Mouse (Mus musculus) common myeloid progenitor, adult 5-6 weeks (primary cell): ENCODE results near the gene Pdzd2. TPM values are rescaled to one million over a fixed set of nuclear protein-coding genes. Genes with fewer than 3 reads are reported as not detected.
A peak's percentile ranks its signal among the peaks of the same experiment; 100 is the strongest.

ENCODE experiments used
- ATAC-seq: replicated peaks from 2 replicates; pipeline ENCODE4 v1.8.0; 2016; ENCODE audit warnings: low read depth, mild to moderate bottlenecking, moderate TSS enrichment, inconsistent platforms; ENCODE audit not compliant: poor library complexity, severe bottlenecking
- total RNA-seq: library from RNA; stranded (forward); fragments of 200-1000, 187-1606 nt; gene quantifications from 2 replicates; pipeline ENCODE4 v1.2.3, GENCODE M21; 2017

Pdzd2 gene
- total RNA-seq, 1 experiment from 2014 or later: 0.82 TPM

DNA sequence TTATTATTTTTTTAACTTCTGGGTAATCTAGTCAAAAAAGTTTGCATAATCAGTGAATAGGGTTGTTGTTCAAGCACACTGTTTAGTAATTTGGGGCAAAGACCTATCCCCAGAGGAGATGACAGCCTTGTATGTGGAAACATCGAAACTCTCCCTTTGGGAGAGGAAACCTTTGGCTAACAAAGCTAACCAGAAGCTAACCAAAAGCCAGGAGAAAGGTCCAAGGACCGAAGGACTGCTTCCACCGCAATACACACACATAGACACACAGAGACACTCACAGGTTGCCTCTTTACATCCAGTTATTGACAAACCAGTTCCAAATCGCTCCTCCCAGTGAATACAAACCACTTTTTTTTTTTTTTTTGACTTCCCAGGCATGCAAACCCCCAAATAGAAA lies 191.0 kb downstream of the Pdzd2 start:
- no peak for ATAC-seq

DNA sequence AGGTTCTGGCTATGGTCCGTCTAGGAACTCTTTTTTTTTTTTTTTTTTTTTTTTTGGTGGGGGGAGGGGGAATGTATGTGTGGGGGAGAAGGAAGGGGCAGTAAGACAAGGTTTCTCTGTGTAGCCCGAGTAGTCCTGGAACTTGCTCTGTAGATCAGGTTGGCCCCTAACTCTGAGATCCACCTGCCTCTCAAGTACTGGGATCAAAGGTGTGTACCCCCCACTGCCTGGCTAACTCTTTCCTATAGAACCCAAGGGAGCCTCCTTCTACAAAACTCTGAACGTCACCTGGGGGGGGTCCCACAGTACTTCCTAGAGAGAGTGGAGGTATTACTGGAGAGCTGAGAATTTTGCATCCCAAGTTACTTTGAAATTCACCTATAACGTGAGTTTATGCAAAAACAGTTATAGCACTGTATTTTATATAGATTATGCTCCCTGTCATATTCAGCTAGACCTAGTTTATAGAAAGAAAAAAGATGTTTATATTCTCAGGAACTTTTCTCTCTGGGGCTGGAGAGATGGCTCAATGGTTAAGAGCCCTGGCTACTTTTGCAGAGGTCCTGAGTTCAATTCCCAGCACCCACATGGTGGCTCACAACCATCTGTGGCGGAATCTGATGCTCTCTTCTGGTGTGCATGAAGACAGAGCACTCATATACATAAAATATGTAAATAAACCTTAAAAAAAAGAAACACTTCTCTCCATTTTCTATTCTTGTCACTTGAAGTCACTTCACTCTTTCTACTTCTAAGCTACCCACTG lies 191.9 kb downstream of the Pdzd2 start:
- ATAC-seq: no peak

DNA sequence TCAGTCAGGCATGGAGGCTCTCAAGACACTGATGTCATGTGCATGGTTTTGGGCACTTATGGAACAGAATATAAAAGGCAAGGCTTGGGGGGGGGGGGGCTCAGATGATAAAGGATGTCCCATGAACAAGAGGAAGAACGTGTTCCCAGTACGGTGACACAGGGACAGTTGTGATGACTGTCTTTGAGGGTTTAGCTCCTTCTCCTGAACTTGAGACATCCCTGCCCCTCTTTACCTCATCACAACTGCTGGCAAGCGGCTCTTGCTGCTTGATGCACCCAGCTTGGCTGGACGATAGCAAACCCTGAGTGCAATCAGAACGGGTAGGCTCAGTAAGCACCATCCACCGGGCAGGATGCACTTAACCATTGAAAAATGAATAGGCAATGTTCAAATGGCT lies 192.9 kb downstream of the Pdzd2 start:
- no peak for ATAC-seq

DNA sequence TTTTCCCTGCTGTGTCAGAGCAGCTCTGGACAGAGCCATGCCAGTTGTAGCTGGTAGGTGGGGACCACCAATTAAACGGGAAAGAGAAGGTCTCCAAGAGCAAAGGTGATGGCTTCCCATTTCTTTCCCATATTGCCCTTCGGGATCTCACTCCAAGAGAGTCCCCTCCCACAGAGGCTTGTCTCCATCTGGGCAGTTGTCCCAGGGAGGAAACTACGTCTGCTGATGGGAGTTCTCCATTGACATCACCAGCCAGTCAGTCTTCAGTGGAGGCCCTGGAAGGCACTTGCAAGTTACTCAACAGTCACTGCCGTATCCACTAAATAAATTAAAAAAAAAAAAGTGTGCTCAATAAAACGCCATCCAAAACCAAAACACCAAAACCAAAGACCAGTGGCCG lies 194.1 kb downstream of the Pdzd2 start:
- no peak for ATAC-seq

DNA sequence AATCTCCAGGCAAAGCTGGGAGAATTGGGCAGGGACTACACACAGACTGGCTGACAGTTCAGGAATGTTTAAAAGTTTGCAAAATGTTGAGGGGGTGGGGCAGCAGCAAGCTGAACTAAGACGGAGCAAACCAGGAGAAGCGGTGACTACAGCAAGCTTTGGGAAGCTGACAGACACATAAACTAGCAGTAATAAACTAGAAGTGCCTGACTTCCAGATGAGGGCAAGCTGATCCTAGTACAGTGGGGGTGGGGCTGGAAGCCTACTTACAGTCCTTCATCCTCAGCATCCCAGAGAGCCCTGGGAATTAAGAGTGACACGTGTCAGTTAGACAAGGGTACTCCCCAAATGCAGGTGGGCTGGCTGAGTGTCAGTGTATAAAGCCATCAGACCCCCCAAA lies 194.5 kb downstream of the Pdzd2 start:
- ATAC-seq: no peak

DNA sequence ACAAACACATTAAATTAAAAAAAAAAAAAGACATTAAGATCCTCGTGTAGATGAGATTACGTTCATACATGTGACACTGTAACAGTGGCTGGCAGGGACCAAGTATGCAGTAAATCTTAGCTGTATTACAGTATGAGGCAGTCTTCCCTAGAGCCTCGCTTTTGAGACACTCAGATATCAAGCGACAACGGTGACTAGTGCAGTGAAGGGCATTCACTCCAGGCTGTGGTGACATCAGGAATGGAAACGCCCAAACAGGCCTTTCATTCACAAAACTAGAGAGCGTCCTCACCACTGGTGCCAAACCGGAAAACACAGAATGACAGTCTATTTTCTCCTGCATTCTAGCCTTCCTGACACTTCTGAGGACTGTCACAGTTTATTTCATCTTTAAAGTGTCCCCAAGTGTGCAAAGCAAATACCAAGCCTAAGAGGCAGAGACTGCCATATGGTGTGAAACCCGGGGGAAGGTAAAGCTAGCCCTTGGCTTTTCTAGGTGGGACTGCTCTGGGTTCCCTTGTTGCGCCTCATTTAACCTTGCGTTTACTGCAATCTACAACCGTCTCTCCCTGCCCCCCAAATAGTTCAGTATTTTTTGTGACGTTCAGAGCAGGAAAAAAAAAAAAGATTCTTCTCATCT lies 195.9 kb downstream of the Pdzd2 start:
- no peak for ATAC-seq

DNA sequence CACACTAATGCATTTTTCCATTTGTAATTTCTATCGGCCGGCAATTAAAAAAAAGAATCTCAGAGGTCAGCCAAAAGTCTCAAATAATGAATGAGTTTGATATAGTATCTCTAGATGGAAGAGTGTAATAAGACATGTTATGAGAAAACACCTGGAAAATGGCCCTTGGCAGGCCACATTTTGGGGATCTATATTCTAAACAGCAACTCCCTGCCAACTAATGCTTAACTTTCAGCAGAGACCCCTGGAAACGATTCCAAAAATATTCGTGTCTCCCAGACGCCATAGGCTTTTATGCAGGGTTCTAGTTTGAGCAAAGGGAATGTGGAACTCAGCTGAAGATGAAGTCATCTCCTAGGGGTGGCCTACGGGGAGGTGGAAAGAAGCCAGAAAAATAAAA lies 197.4 kb downstream of the Pdzd2 start:
- no peak for ATAC-seq

DNA sequence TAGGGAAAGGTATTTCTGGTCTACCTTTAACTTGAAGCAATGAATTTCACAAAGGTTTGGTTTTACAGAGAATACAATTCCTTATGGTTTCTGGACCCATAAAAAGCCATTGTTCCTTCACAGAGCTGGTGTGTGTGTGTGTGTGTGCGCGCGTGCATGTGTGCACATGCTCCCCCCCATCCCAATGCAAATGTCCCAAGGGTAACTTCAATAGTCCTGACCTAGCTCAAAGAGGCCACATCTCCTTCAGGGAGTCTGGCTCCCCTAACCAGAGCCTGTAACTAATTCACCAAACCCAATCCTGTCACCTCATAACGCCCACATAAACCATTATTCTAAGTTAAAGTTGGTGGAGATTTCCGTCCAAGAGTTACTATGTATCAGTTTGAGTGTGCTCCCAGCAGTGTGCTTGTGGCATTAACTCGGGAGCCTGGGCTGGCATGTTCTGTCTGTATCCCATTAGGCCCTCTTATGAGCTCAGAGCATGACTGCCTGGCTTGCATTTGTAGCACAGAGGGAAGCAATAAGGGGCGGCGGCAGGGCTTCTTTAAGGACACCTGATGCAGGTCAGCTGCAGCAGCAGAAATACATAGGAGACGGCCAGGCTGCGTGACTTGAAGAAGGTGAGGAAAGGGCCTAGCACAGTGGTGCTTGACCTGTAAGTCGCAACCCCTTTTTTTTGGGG lies 200.0 kb downstream of the Pdzd2 start:
- ATAC-seq: no peak

DNA sequence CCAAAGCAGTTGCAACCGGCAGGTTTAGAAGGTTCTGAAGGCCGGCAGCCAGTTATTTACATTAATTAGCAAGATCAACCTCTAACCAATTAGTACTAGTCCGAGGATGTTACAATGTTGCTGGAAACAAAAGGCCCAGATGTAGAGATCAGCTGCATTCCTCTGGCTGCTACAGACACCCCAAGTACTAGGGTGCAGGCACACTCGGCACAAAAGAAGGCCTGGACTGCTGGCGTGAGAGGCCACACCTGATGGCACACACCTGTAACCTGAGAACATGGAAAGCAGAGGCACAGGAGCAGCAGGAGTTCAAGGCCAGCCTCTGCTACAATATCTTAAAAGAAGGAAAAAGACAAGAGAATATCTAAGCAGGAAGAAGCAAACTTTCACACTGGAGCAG lies 206.5 kb downstream of the Pdzd2 start:
- no peak for ATAC-seq

DNA sequence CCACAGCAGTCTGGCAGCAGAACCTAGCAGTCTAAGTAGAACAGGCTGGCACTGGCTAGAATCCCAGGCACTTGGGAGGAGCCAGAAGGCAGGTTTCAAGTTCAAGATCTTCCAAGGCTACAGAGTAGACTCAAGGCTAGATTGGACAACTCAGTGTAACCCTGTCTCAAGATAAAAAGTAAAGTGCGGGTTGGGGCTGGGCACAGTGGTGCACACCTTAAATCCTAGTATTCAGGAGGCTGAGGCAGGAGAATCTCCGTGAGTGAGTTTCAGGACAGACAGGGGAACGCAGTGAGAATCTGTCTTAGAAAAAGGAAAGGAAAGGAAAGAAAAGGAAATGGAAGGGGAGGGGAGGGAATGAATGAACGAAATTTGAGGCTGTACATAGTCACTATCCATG lies 207.2 kb downstream of the Pdzd2 start:
- ATAC-seq: no peak

DNA sequence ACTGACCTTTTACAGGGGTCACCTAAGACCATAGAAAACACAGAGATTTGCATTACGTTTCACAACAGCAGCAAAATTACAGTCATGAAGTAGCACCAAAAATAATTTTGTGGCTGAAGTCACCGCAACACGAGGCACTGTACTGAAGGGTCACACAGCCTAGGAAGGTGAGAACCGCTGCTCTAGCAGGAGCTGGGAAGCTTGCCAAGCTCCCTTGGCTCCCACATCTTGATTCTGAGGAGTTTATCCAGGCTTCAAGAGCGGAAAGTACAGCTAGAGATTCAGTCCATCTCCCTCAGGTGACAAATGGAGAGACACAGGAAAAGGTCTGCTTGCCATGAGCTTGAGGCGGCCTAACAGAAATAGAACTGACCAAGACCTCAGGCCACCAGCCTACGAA lies 216.9 kb downstream of the Pdzd2 start:
- ATAC-seq: no peak

DNA sequence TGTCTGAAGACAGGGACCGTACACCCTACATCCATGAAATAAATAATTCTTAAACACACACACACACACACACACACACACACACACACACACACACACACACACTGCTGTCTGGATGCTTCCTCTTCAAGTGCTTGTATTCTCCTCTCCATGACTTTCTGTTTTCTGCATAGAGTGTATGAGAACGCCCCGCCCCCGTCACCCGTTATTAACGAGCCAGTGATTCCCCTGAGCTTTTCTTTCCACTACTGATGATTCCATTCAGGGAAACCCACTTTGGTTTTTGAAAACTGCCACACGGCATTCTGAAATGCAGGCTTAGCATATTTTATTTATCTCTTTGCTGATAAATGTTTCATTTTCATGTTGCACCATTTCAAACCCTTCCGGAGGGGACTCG lies 219.4 kb downstream of the Pdzd2 start:
- ATAC-seq: 0 out of 2 replicates have a peak, but pooled peaks have one; percentile 36

DNA sequence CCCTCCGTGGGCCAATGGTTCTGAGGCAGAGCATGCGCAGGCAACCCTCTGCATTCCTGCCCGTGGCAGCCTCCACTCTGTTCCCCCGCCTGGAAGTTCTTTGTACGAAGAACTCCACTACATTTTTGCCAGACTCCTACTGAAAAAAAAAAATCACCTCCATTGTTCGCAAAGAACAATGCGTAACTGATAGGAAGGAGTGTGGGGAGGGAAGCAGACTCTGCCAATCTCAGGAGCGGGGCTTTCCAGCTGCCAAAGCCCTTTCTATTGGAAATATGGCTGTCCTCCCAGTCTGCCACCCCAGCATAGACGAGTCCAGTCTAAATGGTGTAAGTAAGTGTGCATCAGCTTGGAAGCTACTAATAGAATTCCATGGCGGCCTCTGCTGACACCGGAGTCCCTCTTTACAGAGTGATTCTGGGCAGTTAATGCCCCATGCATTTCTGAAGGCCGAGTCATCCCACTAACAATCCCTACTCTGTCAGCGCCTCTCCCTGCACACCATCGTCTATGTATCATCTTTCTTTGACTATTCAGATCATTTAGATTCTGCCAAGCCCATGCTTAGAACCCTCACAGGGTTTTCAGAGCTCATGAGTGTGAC lies 221.3 kb downstream of the Pdzd2 start:
- no peak for ATAC-seq

DNA sequence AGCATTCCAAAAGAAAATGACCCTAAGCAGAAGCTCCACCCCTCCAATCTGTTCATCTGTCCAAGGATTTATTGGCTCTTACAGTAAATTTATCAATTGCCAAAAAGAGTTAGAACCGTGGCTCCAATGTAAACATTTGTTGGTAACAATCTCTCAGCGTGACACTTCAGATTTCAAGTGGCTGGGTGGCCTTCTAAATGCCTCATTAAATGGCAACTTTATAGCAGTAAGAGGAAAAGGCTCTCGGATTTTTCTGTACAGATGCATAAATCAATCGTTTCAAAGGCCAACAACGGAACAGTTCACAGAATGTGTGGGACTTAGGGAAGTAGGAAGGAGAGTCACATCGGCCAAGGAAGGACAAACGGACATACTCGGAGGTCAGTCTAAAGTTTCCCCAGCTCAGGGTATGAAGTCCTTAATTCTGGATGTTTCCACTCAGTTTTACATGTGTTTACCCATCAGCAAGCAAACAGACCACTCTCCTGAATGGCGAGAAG lies 222.4 kb downstream of the Pdzd2 start:
- no peak for ATAC-seq

DNA sequence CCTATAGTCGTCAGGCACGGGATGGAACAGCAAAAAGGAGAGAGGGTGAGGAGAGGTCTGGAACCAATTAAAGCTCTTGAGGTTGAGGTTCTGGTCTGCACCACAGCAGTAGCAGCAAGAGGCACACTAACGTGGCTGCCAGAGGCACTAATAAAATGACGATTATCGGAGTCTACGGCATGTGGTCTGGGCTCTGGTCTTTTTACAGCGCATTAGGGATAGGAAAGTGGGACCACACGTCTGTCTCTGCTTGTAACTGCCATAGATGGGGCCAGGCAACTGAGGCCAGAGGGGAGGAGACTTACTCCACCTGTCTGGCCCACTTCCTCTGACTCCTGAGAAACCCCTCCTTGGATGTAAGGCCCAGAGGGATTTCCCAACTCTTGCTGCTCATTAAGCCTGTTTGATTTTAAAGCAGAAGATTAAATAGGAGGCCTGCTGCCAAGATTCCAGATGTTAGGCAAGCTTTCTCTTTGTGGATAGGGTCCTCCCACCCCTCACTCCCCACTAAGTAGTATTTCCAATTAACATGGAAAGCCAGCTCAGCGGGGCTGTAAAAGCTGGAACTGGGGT lies 224.4 kb downstream of the Pdzd2 start:
- ATAC-seq: no peak

DNA sequence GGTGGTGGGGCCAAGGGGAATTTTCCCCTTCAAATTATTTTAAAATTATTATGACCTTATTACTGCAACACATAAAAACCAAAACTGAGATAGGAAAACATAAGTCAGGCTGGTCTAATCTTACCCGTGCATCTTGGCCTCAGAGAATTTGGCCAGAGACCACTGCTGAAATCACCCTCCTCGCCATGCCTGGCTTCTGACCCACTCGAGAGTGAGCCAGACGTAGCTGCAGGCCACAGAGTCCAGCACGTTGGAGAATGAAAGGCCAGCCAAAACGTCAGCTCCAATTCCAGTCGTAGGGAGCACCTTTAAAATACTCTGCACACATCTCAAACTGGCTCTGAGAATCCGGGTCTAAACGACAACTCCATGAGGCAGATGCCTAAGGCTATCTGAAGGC lies 226.2 kb downstream of the Pdzd2 start:
- no peak for ATAC-seq

DNA sequence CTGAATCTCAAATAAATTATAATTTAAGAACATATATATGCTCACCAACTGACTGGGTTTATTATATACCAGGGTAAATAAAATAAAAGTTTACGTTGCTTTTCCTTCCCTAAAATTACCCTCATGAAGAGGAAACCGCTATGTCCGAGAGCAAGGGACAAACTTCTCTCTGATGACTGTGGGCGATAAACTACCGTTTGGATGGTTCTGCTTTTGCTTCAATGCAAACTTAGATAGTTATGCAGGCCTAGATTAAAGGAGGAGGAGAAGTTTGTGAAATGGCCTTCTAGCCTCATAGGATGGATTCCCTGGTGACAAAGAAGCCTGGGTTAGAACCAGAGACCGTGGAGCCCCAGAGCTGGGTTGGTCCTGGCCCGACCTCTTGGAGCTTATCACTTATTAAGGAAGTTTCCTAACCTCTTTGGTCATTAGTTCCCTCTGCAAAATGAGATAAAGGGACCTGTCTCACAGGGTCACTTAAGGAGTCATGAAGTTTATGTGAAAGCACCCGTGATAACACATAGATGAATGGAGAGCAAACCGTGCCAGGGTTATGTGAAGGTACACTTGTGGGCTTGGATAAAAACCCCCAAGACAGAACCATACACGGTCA lies 230.9 kb downstream of the Pdzd2 start:
- peak; percentile 70 for ATAC-seq

DNA sequence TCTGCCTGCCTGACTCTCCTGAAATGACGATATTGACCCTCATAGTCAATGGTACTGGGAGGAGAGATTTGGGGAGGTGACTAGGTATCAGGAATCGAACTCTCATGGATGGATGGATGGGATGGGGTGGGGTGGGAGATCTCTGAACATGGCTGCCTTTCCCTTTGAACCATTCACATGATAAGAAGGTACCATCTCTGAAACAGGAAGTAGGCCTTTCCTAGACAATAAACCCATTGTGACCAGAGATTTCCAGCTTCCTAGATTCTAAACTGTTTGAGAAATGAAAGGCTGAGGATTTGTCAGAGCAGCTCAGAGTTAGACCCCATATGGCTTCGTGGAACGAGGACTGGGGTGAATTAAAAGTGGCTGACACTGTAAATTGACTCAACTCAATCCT lies 232.2 kb downstream of the Pdzd2 start:
- ATAC-seq: no peak

DNA sequence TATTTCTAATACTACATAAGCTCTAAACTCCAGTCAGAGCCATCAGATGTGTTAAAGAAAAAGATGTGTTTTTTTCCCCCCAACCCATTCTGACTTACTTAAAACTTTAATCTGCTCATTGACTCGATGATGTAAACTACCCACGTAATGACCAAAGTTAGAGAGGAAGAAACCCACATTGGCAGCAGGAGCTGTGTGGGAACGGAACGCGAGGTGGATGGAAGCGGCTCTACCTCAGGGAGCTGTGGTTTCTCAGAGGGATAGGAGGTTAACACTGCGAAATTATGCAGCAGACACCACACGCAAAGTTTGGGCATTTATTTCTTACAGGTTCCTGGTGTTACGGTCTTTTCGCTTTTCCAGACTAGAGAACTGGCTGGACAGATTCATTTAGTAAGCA lies 233.2 kb downstream of the Pdzd2 start:
- no peak for ATAC-seq

DNA sequence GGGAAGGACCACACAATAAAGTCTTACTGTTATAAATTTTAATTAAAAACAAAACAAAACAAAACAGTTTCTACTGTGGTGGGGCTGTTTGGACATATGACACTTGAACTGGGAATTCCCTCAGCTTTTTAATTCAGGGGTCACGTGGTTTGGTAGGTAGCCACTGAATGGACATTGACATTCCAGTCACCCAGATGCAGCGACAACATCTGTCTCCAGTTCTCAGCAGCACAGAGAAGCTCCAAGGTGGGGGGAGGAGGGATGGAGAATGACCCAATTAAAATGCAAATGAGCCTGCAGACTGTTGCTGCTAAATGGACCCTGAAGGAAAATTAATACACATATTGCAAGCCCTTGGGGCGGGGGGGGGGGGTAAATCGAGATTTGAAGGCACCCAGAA lies 233.6 kb downstream of the Pdzd2 start:
- no peak for ATAC-seq
